Mouse (Mus musculus) midbrain, embryonic 11.5 days (tissue): ENCODE results near the gene Nhp2. TPM values are rescaled to one million over a fixed set of nuclear protein-coding genes. Genes with fewer than 3 reads are reported as not detected.
A peak's percentile ranks its signal among the peaks of the same experiment; 100 is the strongest.

Experiments used
- ATAC-seq: fragments of 200-750 bp; cut with Nextera tagmentation; 2 replicates; pipeline ENCODE4 v1.8.0; 2017; ENCODE audit warnings: moderate TSS enrichment, moderate library complexity; ENCODE audit not compliant: low FRiP score
- DNase-seq: peaks from one replicate; pipeline ENCODE4 v3.0.0; 2015; ENCODE audit warnings: low spot score; ENCODE audit errors: missing footprints
- H3K27ac ChIP-seq: fragments of 300-500 bp; sonication (generic); 2 replicates; pipeline ENCODE4 v1.5.1; 2014; ENCODE audit warnings: low read depth, low read length
- H3K27me3 ChIP-seq: fragments of 300-500 bp; sonication (generic); 2 replicates; pipeline ENCODE4 v1.6.1; 2014; ENCODE audit warnings: mild to moderate bottlenecking, low read length, moderate library complexity, mixed read lengths; ENCODE audit not compliant: control insufficient read depth, insufficient read depth
- H3K36me3 ChIP-seq: fragments of 300-500 bp; sonication (generic); 2 replicates; pipeline ENCODE4 v1.6.1; 2014; ENCODE audit warnings: mild to moderate bottlenecking, low read length, moderate library complexity, mixed read lengths; ENCODE audit not compliant: control insufficient read depth, insufficient read depth
- H3K4me1 ChIP-seq: fragments of 300-500 bp; sonication (generic); 2 replicates; pipeline ENCODE4 v1.6.1; 2014; ENCODE audit warnings: low read length; ENCODE audit not compliant: control insufficient read depth, insufficient read depth
- H3K4me2 ChIP-seq: fragments of 300-500 bp; sonication (generic); 2 replicates; pipeline ENCODE4 v1.6.1; 2014; ENCODE audit warnings: mild to moderate bottlenecking, moderate library complexity
- H3K4me3 ChIP-seq: fragments of 300-500 bp; sonication (generic); 2 replicates; pipeline ENCODE4 v1.5.1; 2014; ENCODE audit warnings: low read depth, low read length
- H3K9ac ChIP-seq: fragments of 300-500 bp; sonication (generic); 2 replicates; pipeline ENCODE4 v1.6.1; 2014; ENCODE audit warnings: low read length
- H3K9me3 ChIP-seq: fragments of 300-500 bp; sonication (generic); 2 replicates; pipeline ENCODE4 v1.6.1; 2016; ENCODE audit warnings: low read length; ENCODE audit not compliant: control insufficient read depth
- WGBS: fragments of 180-500 bp; shearing (Covaris S2); extraction: QIAGEN DNeasy Blood & Tissue Kit; methylation state at CpG from one replicate; pipeline ENCODE4 v1.1.7; 2014; 5-methylcytosine and 5-hydroxymethylcytosine counted together
- polyA plus RNA-seq: library from polyadenylated mRNA; unstranded; fragments of >200 nt; fragmentation: Nextera tagmentation; extraction: Ambion mirVana; gene quantifications from 2 replicates; pipeline ENCODE4 v1.2.1, GENCODE M21; 2014

Nhp2 gene
- polyA plus RNA-seq, 1 experiment from 2014 or later = 167 TPM

DNA sequence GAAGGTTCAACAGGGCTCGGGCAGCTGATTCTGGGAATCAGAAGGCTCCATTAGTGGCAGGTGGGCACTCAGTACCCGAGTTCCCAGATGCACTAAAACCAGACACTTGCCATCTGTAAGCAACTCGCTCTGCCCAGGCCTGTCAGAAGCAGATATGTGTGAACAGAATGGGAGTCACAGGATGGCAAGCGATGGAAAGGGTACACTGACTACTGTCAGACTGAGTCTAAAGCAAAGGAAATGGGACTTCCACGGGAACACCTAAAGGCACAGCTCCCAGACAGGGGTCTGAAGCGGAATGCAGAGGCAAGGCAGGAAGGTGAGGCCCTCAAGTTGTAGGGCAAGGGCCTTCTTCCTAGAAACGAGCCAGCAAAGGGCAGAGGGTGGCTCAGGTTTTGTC is 26.7 kb downstream of the Nhp2 start:
- Histone ChIP-seq H3K9ac (no peak overlapping the region), H3K9me3 (no peaks in the 10 kb centered on the region), H3K27ac (no peak overlapping the region), H3K4me1 (peaks cover 34% of the 10 kb centered on the region), H3K4me3 (no peak overlapping the region), H3K27me3 (peaks cover 10% of the 10 kb centered on the region), H3K36me3 (no peaks in the 10 kb centered on the region), H3K4me2 (no peak overlapping the region)
- no peak for DNase-seq
- ATAC-seq = no peak
- 87% methylated on average over 7 of the region's 7 CpGs for WGBS

GRCm38 (mm10) chr11:51646751-51647667 is 27.5 kb downstream of the Nhp2 start:
- H3K4me3 ChIP-seq = no peak overlapping the region
- no peaks in the 10 kb centered on the region for H3K9me3 ChIP-seq
- H3K27me3 ChIP-seq = peaks cover 10% of the 10 kb centered on the region
- ATAC-seq (no peak), DNase-seq (no peak)
- H3K27ac ChIP-seq = no peak overlapping the region
- whole genome bisulfite sequencing = 85% methylated on average over 15 of the region's 15 CpGs
- no peak overlapping the region for H3K9ac ChIP-seq
- peaks cover 34% of the 10 kb centered on the region for H3K4me1 ChIP-seq
- H3K4me2 ChIP-seq = no peak overlapping the region
- no peaks in the 10 kb centered on the region for H3K36me3 ChIP-seq

- WGBS = 12% methylated on average over 3 of the region's 3 CpGs
- H3K4me1 ChIP-seq = peaks cover 34% of the 10 kb centered on the region
- no peaks in the 10 kb centered on the region for H3K9me3 ChIP-seq
- H3K9ac ChIP-seq = peak overlapping the region; percentile 74
- peak; percentile 96 for DNase-seq
- H3K36me3 ChIP-seq = no peaks in the 10 kb centered on the region
- ATAC-seq = peak; percentile 77
- H3K27ac ChIP-seq = peak overlapping the region; percentile 35; the same call in 1 of the 2 replicates
- H3K4me3 ChIP-seq = no peak overlapping the region
- peak overlapping the region; percentile 94 for H3K4me2 ChIP-seq
- H3K27me3 ChIP-seq = peaks cover 10% of the 10 kb centered on the region
These were observed 29.0 kb downstream of the Nhp2 start for GRCm38 (mm10) chr11:51648566-51648965.

DNA sequence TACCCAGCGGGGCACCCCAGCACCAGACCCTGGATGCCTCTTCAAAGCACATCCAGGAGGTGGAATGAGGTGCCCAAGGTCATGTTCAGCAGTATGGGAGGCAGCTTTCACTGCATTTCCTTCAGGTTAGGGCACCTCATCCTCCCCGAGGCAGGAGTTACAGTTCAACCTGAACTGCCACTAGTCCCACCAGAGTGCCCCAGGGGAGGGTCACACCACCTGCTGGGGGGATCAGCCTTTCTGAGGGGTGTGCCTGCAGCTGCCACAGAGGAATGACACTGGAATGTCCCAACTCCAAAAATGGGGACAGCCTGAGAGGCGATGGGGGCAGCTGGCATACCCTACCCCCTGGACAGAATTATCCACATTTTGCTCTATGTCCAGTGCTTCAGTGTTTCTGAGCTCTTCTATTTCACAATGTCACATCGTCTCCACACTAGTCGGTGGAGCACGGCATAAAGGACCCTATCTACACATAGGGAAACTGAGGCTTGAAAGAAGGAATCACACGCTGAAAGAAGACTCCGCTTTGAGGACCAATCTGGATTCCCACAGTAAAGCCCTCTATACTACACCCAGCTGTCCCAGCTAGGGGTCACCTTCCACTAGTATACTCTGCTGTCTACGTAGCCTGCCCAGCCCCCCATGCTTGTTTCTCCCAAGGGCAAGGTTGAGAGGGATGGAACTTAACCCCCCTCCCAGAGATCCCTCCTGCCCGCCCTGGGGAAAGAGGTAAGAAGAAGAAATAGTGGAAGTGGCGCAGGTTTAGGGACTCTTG is 29.8 kb downstream of the Nhp2 start:
- H3K4me1 ChIP-seq = peaks cover 34% of the 10 kb centered on the region

GRCm38 (mm10) chr11:51649889-51650199 is 30.3 kb downstream of the Nhp2 start:
- ATAC-seq (no peak), DNase-seq (no peak)
- WGBS = 2% methylated on average over 7 of the region's 7 CpGs
- H3K9me3 ChIP-seq = no peaks in the 10 kb centered on the region
- H3K4me2 ChIP-seq = peak overlapping the region; percentile 94
- no peak overlapping the region for H3K27ac ChIP-seq
- no peaks in the 10 kb centered on the region for H3K36me3 ChIP-seq
- H3K4me1 ChIP-seq = peaks cover 34% of the 10 kb centered on the region
- peak overlapping the region; percentile 74 for H3K9ac ChIP-seq
- peak overlapping the region; percentile 53 for H3K4me3 ChIP-seq
- peaks cover 10% of the 10 kb centered on the region for H3K27me3 ChIP-seq

More for the DNA sequence above, 29.8 kb downstream of the Nhp2 start:
- no peaks in the 10 kb centered on the region for H3K36me3 ChIP-seq
- peak overlapping the region; percentile 74 for H3K9ac ChIP-seq
- no peaks in the 10 kb centered on the region for H3K9me3 ChIP-seq
- DNase-seq = peak; percentile 92
- H3K4me2 ChIP-seq = peak overlapping the region; percentile 94
- peak; percentile 10; the same call in 1 of the 2 replicates for ATAC-seq
- peaks cover 10% of the 10 kb centered on the region for H3K27me3 ChIP-seq
- H3K4me3 ChIP-seq = peak overlapping the region; percentile 53
- WGBS = 14% methylated on average over 11 of the region's 11 CpGs
- peak overlapping the region; percentile 35; the same call in 1 of the 2 replicates for H3K27ac ChIP-seq

DNA sequence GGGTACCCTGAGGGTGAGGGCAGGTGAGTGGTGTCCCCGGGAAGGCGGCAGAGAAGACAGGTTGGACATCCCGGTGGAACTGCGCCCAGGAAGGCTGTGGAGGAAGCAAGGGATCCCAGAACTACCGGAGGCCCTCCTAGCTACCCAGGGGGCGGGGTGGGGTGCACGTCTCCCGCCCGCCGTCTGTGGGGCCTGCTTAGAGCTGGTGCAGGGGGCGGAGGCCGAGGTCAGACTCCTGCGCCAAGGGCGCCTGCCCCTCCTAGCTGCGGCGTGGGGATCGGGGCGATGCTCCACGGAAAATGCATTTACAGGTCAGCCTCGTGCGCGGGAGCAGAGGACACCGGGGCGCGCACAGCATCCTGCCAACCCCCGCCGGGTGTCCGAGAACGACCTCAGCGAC is 30.7 kb downstream of the Nhp2 start:
- Histone ChIP-seq H3K4me3 (peak overlapping the region; percentile 53), H3K9ac (peak overlapping the region; percentile 74), H3K27ac (no peak overlapping the region), H3K4me1 (peaks cover 34% of the 10 kb centered on the region), H3K36me3 (no peaks in the 10 kb centered on the region), H3K27me3 (peaks cover 10% of the 10 kb centered on the region), H3K9me3 (no peaks in the 10 kb centered on the region), H3K4me2 (peak overlapping the region; percentile 94)
- DNase-seq (peak; percentile 90), ATAC-seq (peak; percentile 15; the same call in 1 of the 2 replicates)
- WGBS = 1% methylated on average over 29 of the region's 30 CpGs

- peak within 1 kb of the TSS; percentile 53 for H3K4me3 ChIP-seq
- H3K36me3 ChIP-seq = no peaks in the 10 kb centered on the region
- 1% methylated on average over 54 of the region's 70 CpGs for WGBS
- H3K27ac ChIP-seq = no peak within 1 kb of the TSS
- H3K9ac ChIP-seq = peak within 1 kb of the TSS; percentile 74
- peaks cover 10% of the 10 kb centered on the region for H3K27me3 ChIP-seq
- H3K4me2 ChIP-seq = peak within 1 kb of the TSS; percentile 94
- DNase-seq (peak; percentile 94), ATAC-seq (peak; percentile 66)
- peaks cover 34% of the 10 kb centered on the region for H3K4me1 ChIP-seq
- no peaks in the 10 kb centered on the region for H3K9me3 ChIP-seq
These were observed 31.4 kb downstream of the Nhp2 start, which contains the start of the genes N4bp3 and D930048N14Rik for GRCm38 (mm10) chr11:51650691-51651515. TSS of gene N4bp3 (minus strand) at chr11:51650842. TSS of gene D930048N14Rik (plus strand) at chr11:51650954.

DNA sequence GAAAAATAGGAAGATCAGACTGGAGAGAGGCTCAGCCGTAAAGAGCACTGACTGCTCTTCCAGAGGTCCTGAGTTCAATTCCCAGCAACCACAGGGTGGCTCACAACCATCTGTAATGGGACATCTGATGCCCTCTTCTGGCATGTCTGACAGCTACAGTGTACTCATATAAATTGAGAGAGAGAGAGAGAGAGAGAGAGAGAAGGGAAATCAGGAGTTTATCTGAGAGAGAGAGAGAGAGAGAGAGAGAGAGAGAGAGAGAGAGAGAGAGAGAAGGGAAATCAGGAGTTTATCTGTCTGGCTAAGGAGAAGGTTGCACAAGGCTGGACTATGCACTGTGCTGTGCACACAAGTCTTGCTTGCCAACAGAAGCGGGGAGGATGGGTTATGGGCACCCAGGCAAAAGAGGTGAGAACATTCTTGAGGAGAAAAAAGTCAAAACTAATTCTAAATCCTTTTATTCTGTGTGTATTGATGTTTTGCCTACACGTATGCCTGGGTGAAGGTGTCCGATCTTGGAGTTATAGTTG is 33.4 kb downstream of the Nhp2 start:
- Histone ChIP-seq H3K36me3 (no peaks in the 10 kb centered on the region), H3K27ac (no peak overlapping the region), H3K27me3 (peaks cover 10% of the 10 kb centered on the region), H3K4me2 (no peak overlapping the region), H3K4me3 (no peak overlapping the region), H3K4me1 (peaks cover 30% of the 10 kb centered on the region), H3K9ac (no peak overlapping the region), H3K9me3 (no peaks in the 10 kb centered on the region)
- DNase-seq (no peak), ATAC-seq (no peak)
- WGBS = 88% methylated on average over 4 of the region's 4 CpGs
